Mouse (Mus musculus) bone marrow macrophage, adult 2 months (primary cell): ENCODE measurements around the gene Dnajc4. TPM values are rescaled to one million over a fixed set of nuclear protein-coding genes. Genes with fewer than 3 reads are reported as not detected.
"Not testable (repeated sequence)": the region's sequence is repeated elsewhere in the genome, so short reads cannot be mapped to it uniquely, and the experiment has no call there.

ENCODE experiments used
- H3K27ac ChIP-seq: 2 replicates; pipeline ENCODE4 v1.5.1; 2012; ENCODE audit warnings: low read depth, low read length; ENCODE audit not compliant: insufficient read depth
- H3K4me1 ChIP-seq: 2 replicates; pipeline ENCODE4 v1.6.1; 2012; ENCODE audit warnings: low read length; ENCODE audit not compliant: control insufficient read depth, insufficient read depth
- H3K4me3 ChIP-seq: 2 replicates; pipeline ENCODE4 v1.5.1; 2012; ENCODE audit warnings: mild to moderate bottlenecking, low read length, moderate library complexity; ENCODE audit not compliant: insufficient read depth
- CTCF ChIP-seq: IDR thresholded peaks from 2 replicates; pipeline ENCODE4 v1.5.1; 2012; ENCODE audit warnings: low read depth, mild to moderate bottlenecking, low read length, moderate library complexity
- POLR2A ChIP-seq: IDR thresholded peaks from 2 replicates; pipeline ENCODE4 v1.6.1; 2012; ENCODE audit warnings: mild to moderate bottlenecking, low read depth, low read length, borderline replicate concordance
- polyA plus RNA-seq: library from polyadenylated mRNA; stranded (reverse); fragments of >200 nt; gene quantifications from 2 replicates; pipeline ENCODE4 v1.2.4, GENCODE M21; 2012; ENCODE audit not compliant: missing spikeins, insufficient read depth, insufficient read length

Dnajc4 gene
- polyA plus RNA-seq, 1 experiment = 32.2 TPM

GRCm38 (mm10) chr19:6995255-6995991 lies 3.1 kb upstream of the Dnajc4 start:
- Histone ChIP-seq H3K27ac (no peak overlapping the region), H3K4me3 (peak overlapping the region; percentile 57), H3K4me1 (peaks cover 13% of the 10 kb centered on the region)
- TF ChIP-seq POLR2A = no peak
- no peak for TF ChIP-seq CTCF

- H3K4me1 ChIP-seq = peaks cover 13% of the 10 kb centered on the region
- no peak for TF ChIP-seq CTCF
- no peak for TF ChIP-seq POLR2A
- H3K4me3 ChIP-seq = no peak overlapping the region
- H3K27ac ChIP-seq = no peak overlapping the region
Measured at GRCm38 (mm10) chr19:6994489-6994888, 2.1 kb upstream of the Dnajc4 start.

GRCm38 (mm10) chr19:6994002-6994401 lies 1.6 kb upstream of the Dnajc4 start:
- no peak overlapping the region for H3K27ac ChIP-seq
- H3K4me1 ChIP-seq = peaks cover 13% of the 10 kb centered on the region

GRCm38 (mm10) chr19:6993011-6993770 lies 819 bp upstream of the Dnajc4 start:
- TF ChIP-seq POLR2A (no peak), CTCF (no peak)

More at GRCm38 (mm10) chr19:6994002-6994401, 1.6 kb upstream of the Dnajc4 start:
- TF ChIP-seq POLR2A = no peak
- no peak for TF ChIP-seq CTCF
- no peak overlapping the region for H3K4me3 ChIP-seq

GRCm38 (mm10) chr19:6991166-6991565 lies 1.2 kb downstream of the Dnajc4 start:
- H3K4me3 ChIP-seq, H3K27ac ChIP-seq: not testable (repeated sequence)
- peaks cover 16% of the 10 kb centered on the region for H3K4me1 ChIP-seq

More at GRCm38 (mm10) chr19:6993011-6993770, 819 bp upstream of the Dnajc4 start:
- Histone ChIP-seq H3K4me1 (peaks cover 14% of the 10 kb centered on the region), H3K27ac (peak overlapping the region; percentile 12), H3K4me3 (peak overlapping the region; percentile 53)

GRCm38 (mm10) chr19:6990712-6991111 lies 1.7 kb downstream of the Dnajc4 start:
- no peak for TF ChIP-seq POLR2A
- no peak for TF ChIP-seq CTCF
- Histone ChIP-seq H3K4me1 (peaks cover 20% of the 10 kb centered on the region), H3K4me3 (no peak overlapping the region), H3K27ac (no peak overlapping the region)

- Histone ChIP-seq H3K4me3 (no peak overlapping the region), H3K4me1 (peaks cover 14% of the 10 kb centered on the region), H3K27ac (no peak overlapping the region)
- TF ChIP-seq POLR2A (no peak), CTCF (no peak)
Measured at GRCm38 (mm10) chr19:6989251-6989650, 3.1 kb downstream of the Dnajc4 start.

- H3K4me3 ChIP-seq = peak overlapping the region; percentile 72
- H3K27ac ChIP-seq = peak overlapping the region; percentile 43
- TF ChIP-seq CTCF (no peak), POLR2A (no peak)
- peaks cover 13% of the 10 kb centered on the region for H3K4me1 ChIP-seq
Measured at GRCm38 (mm10) chr19:6987904-6988285, 4.5 kb downstream of the Dnajc4 start.

GRCm38 (mm10) chr19:6987061-6987903 lies 5.1 kb downstream of the Dnajc4 start, which contains the start of gene Vegfb:
Gene Vegfb, minus strand, starts transcription at chr19:6987651.
- peaks cover 13% of the 10 kb centered on the region for H3K4me1 ChIP-seq
- peak within 1 kb of the TSS; percentile 72 for H3K4me3 ChIP-seq
- peak within 1 kb of the TSS; percentile 47 for H3K27ac ChIP-seq
- TF ChIP-seq POLR2A (no peak), CTCF (no peak)
